Mouse (Mus musculus) ovary, postnatal 10 days (tissue): ENCODE measurements around the gene Mxd3.

Experiments used
- DNase-seq: peaks from one replicate; pipeline ENCODE4 v3.0.0; 2022; ENCODE audit warnings: low spot score

The Mxd3 gene

DNA sequence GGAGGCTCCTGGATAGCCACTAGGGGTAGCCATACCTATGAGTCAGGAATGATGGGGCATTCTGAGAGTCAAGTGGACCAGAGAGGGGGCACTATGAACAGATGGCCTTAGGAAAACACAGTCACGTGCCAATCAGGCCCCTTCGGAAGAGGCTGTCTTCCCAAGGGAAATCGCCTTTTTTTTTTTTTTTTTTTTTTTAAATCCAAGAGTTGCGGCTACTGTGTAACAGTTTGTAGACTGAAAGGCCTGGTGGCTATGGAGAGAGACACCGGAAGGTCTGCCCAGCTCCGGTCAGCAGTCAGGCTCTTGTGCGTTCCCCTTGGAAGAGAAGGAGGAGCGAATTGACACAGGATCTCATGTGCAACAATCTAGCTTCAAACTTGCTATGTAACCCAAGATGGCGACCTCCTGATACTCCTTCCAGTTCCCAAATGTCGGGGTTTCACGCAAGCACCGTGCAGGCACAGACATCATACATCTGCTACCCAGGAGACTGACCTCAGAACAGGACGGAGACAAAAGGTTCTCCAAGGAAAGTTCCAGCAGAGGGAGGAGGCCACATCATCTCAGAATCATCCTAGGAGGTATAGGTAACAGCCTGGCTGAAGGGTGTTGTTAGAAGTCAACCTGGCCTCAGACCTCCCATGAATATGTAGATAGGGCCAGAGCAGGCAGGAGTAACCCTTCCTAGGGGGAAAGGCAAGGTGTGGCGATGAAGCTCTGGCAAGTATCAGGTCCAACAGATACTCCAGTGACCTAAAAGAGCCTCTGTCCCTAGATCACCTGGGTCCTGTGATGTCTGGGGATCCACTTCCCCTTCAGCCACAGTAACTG, 1.2 kb upstream of the Mxd3 start:
- no peak for DNase-seq

DNA sequence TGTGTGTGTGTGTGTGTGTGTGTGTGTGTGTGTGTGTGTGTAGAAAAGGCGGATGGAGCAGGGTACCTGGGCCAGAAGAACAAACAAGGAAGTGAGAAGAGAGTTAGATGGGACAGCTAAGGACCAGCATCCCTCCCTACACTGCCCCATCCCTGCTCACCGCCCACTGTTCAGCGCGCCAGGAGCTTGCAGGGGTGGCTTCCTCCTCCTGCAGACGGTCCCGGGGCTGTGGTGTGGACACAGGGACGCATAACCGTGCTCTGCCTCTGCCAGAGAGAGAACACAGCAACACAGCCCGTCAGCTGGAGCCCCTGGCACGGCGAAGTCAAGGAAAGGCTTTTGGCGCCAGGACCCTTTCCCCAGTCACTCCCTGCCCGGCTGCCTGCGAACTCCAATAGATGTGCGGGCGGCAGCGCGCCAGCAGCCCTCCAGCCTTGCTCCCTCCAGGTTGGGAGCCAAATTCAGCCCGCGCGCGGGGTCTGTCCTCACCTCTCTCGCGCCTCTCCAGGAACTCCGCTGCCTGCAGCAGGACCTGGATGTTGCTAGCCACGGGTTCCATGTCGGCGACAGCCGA, 427 bp downstream of the Mxd3 start:
- no peak for DNase-seq

DNA sequence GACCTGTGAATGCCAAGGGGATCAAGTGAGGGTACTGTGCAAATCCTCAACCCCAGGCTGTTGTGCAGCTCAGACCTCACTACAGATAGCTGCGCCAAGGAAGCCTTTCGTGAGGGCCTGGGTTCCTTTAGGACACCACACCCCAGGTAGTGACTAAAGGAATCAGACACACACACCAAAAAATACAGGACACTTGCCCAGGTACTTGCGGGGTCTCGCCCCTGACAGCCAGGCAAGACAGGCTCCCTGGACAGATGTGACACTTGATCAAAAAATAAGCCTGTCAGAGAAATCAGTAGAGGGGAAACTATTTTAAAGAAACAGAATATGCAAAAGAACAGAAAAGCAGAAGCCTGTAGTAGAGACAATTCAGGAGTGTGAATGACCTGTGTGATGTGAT, 982 bp downstream of the Mxd3 start:
- no peak for DNase-seq

DNA sequence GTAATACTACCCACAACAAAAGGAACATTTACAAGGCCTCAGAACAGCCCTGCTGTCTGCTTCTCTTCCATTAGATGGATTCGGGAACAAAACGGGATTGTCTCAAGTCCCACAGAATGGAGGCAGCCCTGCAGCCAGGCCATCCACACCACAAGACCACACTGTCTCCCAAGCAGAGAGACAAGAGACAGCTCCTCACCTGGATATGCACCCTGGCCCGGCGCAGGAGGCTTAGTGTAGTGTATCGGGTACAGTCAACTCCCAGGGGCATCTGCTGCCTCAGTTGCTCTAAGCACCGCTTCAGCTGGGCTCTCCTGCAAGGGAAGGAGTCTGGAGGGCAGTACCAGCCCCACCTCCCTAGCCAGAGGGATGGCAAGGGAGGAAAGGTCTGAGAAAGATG, 1.5 kb downstream of the Mxd3 start:
- no peak for DNase-seq

DNA sequence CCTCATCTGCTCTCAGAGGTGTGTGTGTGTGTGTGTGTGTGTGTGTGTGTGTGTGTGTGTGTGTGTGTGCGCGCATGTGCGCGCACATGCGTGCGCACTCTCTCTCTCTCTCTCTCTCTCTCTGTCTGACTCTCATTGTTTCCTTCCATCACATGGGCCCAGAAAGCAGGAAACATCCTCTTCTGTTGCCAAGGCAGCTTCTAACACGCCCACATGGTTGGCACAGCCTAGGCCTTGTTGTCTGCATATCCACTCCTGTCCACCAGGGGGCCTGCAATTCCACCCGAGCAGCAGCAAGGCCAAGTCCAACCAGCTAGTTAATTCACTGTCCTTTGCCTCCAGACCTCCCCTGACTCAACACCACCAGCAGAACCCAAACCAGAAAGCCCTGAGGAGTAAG, 2.0 kb downstream of the Mxd3 start:
- DNase-seq = peak; percentile 41

DNA sequence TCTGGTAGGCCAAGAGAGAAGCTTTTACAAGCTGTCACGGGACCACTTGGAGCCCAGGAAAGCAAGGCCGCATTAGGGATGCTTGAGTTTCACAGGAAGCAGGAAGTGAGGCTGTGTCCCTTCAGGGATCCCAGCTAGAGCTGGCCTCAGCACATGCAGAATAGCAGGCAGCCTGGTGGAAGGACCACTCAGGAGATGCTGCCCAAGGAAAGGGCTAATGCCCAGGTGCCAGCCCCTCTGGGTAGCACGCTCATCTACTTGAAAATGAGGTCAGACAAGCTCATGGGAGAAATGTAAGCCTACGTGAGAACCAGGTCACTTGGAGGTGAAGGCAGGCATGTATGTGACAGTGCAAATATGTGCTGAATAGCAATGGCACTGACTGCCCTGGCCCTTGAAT, 2.5 kb downstream of the Mxd3 start:
- no peak for DNase-seq

DNA sequence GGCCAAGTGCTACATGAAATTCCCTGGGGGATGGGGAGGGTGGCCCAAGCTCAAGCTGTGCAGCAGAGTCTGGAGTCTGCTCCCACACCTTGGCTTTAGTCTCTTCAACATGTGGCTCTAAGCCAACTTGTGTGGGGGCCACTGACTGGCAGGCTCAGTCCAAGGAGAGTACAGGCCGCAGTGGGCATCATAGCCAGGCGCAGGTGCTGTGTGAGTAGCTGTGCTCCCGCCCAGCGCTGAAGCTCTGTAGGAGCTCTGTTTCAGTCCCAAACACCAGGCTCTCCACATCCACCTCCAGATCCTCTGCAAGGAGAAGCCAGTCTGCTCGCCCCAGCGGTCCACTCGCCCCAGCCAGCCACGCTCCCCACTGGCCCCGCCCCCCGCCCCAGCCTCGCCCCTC, 4.0 kb downstream of the Mxd3 start:
- no peak for DNase-seq

DNA sequence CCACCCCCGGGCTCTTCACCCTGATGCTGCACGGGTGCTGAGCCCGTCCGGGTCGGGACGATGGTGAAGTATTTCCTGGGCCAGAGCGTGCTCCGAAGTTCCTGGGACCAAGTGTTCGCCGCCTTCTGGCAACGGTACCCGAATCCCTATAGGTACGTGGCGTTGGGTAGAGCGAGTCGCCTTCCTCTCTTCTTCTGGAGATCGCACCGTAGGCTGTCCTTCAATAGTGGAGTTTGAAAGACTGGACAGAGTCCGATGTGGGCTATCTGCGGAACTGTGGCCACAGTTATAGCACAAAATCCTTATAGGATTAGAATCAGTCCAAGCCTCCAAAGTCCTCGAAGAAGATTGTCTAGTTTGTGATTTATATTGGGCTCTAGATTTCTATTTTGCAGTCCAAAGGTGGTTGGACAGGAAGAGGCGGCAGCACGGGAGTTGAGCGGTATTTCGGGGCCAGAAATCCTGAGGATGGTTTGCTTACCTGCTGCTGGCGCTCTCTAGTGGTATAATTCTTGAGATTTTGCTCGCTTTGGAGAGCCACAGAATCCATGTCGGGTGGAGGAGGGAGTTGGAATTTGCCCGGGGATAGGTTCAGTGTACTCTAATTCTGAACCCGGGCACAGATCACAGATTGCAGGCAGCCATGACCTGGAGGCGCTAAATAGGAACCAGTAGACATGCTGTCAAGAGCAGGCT, 7.3 kb downstream of the Mxd3 start:
- no peak for DNase-seq

DNA sequence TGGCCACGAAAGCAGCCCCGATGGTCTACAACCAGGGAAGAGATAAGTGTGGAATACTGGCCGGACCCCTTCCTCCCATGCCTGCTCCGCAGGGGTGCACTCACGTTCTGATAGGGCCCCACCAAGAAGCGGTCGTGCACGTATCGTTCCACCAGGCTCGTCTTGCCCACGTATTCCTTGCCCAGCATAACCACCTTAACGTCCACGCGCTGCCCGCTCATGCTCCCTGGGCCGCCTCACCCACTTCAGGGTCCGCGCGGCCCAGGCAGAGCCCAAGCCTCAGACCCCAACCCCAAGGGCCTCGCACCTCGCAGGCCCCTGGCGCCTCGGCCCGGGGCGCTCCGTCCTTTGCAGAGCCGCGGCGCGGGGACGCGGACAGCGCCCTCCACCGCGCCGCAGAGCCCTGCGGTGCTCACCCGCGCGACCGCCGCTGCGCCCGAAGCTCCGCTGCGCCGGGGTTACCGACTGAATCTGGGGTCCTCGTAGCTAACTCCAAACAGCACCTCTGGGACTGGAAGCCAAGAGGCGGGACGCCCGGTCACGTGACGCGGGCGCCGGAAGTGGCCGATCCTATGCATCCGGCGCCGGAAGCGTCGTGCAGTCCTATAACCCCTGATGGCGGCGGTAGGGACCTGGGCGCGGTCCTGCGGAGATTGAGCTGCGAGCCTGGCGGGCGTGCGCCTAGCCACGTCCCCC, 8.0 kb downstream of the Mxd3 start, which contains the start of gene Rab24:
Gene Rab24 (minus strand): TSS at position 513 of the 696 bp plus-strand sequence.
- peak; percentile 69 for DNase-seq

DNA sequence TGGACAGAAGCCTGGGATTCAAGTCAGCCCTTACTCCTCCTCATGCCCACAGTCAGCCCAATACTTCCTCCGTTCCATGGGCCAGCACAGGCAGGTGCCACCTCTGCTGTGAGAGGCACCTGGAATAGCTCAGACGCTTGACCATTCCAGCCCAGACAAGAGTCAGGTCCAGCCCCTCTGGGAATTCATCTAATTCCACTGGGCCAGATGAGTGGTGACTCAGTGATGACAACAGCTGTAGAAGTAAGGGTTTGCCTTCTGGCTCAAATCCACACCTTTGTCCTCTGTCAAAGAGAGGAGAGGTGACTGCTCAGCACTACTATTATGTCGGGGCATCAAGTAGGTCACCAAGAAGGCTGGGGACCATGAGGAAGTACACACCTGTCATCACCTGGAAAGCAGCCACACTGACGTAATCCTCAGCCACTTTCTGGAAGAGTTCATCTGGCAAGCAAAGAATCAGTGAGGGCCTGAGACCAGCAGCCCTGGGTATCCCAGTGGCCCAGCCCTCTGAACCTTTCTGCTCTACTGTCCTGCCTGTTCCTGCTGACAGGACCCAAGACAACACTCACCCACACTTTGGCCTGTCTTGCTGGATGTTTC, 9.6 kb downstream of the Mxd3 start, which contains the start of gene Prelid1:
Gene Prelid1 (plus strand): TSS at position 570 of the 603 bp plus-strand sequence.
- DNase-seq = no peak

DNA sequence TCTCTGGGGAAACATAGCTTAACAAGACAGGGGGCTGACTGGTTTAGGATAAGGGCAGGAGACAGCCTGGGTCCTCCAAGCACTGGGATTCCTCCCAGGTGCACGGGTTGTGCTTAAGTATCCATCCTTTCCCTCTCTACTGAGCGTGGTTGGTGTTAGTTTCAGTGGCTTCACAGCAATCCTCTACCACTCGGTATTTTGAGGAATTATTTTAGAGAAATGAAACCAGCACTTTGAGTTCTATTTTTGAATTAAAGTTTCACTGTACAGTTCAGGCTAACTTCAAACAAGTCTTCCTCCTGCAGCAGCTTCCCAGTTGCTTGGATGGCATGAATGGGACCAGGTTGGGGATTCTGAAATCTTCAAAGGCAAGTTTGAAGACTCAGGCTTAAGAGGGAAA, 11.3 kb downstream of the Mxd3 start:
- no peak for DNase-seq

DNA sequence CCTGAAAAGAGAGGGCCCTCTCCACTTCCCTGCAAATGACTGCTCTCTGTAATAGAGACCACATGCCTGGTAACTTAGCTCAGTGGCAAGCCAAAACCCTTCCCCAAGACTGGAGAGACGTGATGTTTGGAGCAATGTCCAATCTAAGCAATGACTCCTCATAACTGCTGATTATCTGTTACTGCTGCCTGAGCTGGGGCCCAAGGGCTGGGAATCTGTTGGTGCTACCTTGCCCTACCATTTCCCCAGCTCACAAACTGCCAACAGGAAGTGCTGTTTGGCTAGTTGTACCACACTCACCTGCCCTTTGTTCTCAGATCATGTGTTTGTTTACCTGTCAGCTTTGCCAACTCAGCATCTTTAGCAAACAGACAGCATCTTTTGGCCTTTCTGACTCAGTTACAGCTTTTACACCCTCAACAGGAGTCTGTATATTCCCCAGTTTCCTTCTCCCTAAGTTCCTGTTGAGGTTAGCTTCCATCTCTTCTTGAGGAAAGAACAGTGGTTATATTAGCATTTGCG, 14.7 kb downstream of the Mxd3 start:
- no peak for DNase-seq

DNA sequence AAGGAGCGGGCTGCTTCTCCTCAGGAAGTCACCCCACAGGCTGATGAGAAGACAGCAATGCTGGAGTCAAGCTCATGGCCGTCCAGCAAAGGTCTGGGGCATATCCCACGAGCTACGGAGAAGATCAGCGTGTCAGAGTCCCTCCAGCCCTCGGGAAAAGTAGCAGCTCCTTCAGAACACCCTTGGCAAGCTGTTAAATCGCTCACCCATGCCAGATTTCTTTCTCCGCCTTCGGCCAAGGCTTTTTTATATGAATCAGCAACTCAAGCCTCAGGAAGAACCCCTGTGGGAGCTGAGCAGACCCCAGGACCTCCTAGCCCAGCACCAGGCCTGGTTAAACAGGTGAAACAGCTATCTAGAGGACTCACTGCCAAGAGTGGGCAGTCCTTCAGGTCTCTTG, 16.6 kb downstream of the Mxd3 start:
- no peak for DNase-seq

DNA sequence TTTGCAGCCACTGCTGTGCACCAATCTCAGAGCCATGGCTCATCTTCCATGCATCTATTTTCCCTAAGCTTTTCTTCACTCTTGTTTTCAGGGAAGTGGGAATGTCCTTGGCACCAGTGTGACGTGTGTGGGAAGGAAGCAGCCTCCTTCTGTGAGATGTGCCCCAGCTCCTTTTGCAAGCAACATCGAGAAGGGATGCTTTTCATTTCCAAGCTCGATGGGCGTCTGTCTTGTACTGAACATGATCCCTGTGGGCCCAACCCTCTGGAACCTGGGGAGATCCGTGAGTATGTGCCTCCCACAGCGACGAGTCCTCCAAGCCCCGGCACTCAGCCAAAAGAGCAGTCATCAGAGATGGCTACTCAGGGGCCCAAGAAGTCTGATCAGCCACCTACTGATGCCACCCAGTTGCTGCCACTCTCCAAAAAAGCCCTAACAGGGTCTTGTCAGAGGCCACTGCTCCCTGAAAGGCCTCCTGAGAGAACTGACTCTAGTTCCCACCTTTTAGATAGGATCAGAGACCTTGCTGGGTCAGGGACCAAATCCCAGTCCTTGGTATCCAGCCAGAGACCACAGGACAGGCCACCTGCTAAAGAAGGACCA, 17.5 kb downstream of the Mxd3 start:
- no peak for DNase-seq

DNA sequence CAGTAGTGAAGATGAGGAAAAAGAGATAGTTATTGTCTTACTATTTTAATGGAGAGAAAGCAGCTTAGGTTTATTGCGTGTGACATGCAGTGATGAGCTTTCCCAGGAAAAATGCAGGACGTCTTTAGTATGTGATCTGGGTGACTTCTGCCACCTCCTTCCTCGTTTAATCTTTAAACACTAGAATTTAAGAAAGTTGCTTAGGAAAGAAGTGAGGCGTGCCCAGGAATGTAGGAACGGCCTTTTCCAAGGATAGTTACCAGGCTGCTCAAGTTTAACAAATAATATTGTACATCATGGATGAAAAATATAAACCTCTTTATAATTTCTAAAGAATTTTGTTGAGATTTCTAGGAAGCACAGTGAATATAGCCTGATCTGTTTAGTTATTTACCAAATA, 28.7 kb downstream of the Mxd3 start:
- DNase-seq = no peak

DNA sequence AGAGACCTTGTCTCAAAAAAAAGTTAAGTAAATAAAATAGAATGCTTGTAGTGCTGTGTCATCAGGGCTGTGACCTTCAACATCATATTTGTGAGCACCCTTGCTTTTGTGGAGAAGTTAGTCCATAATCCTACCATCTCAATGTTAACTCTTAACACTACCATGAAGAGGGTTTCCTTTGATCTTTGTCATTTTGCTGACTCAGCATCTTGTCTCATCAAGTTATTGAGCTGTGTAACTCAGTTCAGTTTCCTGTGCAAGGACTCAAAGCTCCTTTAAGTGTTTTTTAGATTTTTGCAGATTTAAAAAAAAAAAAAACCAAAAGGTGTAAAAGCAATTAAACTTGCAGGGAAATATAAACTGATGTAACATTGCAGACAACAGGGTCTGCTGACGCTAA, 32.9 kb downstream of the Mxd3 start:
- DNase-seq = no peak

DNA sequence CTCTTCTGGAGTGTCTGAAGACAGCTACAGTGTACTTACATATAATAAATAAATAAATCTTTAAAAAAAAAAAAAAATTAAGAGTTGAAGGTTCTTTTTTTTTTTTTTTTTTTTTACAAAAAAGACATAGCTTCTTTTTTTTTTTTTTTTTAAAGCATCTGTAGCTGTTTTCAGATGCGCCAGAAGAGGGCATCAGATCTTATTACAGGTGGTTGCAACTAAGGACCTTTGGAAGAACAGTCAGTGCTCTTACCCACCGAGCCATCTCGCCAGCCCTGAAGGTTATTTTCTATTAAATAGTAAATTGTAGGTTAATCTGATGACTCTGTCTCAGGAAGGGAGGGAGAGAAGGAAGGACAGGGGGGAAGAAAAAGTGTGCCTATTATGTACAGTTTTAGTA, 40.8 kb downstream of the Mxd3 start:
- no peak for DNase-seq

DNA sequence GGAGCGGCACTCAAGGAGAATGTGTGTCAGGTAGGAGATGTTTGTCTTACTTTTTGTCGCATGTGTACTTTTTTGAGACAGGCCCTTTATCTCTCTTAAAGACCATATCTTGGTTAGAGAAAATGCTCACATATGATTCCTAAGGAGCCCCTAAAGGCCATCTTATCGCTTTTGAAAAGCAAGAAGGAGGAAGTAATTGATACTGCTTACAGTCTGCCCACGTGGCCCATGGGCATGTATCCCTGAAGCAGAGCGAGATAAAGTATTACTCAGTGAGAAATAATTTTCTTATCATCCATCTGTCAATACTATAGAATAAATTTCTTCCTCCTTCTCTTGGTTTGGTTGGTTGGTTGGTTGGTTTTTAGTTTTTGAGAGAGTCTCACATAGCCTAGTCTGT, 52.0 kb downstream of the Mxd3 start:
- DNase-seq = no peak

DNA sequence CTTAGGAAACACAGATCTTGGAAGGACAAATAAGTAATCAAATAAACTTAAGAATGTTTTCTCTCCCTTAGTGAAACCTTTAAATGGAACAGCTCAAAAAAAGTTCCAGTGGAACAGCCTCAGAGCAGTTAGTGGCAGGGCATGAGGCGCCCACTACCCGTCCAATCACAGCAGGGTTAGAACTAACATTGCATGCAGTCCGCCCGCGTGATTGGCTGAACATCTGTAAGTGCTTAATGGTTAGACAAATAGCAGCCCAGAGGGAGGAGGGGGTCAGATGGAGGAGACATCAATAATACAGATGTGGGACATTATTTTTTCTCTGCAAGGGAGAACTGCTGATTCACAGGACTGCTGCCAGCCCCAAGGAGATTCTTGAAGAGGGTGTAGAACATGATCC, 52.4 kb downstream of the Mxd3 start:
- DNase-seq = no peak
